Mouse (Mus musculus) activated CD4-positive, CD25-positive, alpha-beta regulatory T cell (primary cell): ENCODE results near the gene Pkd1l2. TPM values are rescaled to one million over a fixed set of nuclear protein-coding genes. Genes with fewer than 3 reads are reported as not detected.

ENCODE experiments used
- polyA plus RNA-seq, 2 experiments: library from polyadenylated mRNA; unstranded; fragments of 100-300 nt; shearing (Covaris generic); gene quantifications; one replicate each; pipeline ENCODE4 v1.2.1; 2017

Gene Pkd1l2
- polyA plus RNA-seq, result under 1 TPM in 1 of 2 experiments, not detected in 1; 0.27 TPM

GRCm38 (mm10) chr8:117082399-117082872, at the start of gene Pkd1l2:
Gene Pkd1l2 (minus strand): TSS chr8:117082449.

GRCm38 (mm10) chr8:117095647-117096046, 13.4 kb upstream of the Pkd1l2 start, which contains the start of gene Bco1:
Gene Bco1 (plus strand): TSS chr8:117095854.

DNA sequence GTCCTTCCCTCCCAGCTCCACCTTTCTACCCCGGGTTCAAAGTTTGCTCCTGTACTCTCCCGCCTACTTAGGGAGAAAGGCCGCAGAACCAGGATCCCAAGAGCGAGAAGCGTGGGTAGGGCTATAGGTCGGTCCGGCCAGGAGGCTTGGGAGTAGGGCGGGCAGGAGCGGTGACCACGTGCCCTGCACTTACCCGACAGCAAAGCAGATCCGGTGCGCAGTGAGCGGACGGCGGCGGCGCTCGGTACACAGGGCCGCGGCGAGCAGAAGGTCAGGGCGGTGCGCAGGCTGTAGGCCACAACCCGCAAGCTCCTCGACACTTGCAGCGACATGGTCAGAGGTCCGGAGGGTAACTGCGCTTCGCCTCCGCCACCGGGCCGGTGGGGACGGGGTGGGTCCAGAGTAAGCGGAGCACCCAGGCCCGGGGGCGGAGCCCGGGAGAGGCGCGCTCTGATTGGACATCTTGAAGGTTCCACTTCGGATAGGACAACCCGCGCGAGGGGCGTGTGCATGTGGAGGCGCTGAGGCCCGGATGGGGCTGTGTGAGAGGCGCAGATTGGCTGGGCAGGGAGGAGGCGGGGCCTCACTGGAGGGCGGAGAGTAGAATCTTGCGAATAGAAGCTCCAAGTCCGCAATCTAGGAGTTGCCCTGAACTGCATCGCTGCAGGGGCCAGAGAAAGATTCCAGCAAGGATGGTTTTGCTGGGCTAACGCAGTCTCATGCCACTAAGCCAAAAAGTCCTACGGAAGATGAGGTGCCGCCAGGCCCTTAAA, 89.0 kb downstream of the Pkd1l2 start, which contains the start of gene Gcsh:
TSS of gene Gcsh (minus strand) at position 443 of the 773 bp plus-strand sequence.

GRCm38 (mm10) chr8:116978631-116979256, 103.5 kb downstream of the Pkd1l2 start, which contains the start of gene 1700030J22Rik:
Gene 1700030J22Rik (minus strand): TSS chr8:116978959.

Other genes starting within 250 kb of the Pkd1l2 start
- 10 to 100 TPM; 35.8 to 45.0 TPM for gene Cmc2, start 161.0 kb downstream of the Pkd1l2 start, polyA plus RNA-seq
- gene Cenpn, start 160.7 kb downstream of the Pkd1l2 start, polyA plus RNA-seq, result 1 to 10 TPM; 5.0 TPM
- 10 to 100 TPM; 16.3 to 24.4 TPM for gene Atmin, start 139.1 kb downstream of the Pkd1l2 start, polyA plus RNA-seq
- under 1 TPM; 0.26 to 0.36 TPM for gene 1700030J22Rik, start 103.5 kb downstream of the Pkd1l2 start, polyA plus RNA-seq
- 10 to 100 TPM; 24.6 to 28.2 TPM for gene Gcsh, start 88.9 kb downstream of the Pkd1l2 start, polyA plus RNA-seq
- gene Bco1, start 13.4 kb upstream of the Pkd1l2 start, polyA plus RNA-seq, result not detected
- gene Gan, start 75.7 kb upstream of the Pkd1l2 start, polyA plus RNA-seq, result 1 to 10 TPM; 1.6 to 2.0 TPM
- gene Cmip, start 174.6 kb upstream of the Pkd1l2 start, polyA plus RNA-seq, result 10 to 100 TPM; 71.6 to 94.1 TPM